Mouse (Mus musculus): ENCODE data around the gene Pskh1.

GRCm38 (mm10) chr8:105979325-105979724 is 79.1 kb downstream of the Pskh1 start, which contains the start of gene Dpep3:
- no peak for TF ChIP-seq CTCF (IDR thresholded peaks at IDR 0.05)
- no peak for TF ChIP-seq EP300 (IDR thresholded peaks at IDR 0.05)

Measured in lung, postnatal 0 days (tissue).